Mouse (Mus musculus) ES-E14 (cell line): ENCODE results near the gene Tshz2.

Source experiments
- CHD2 ChIP-seq: IDR thresholded peaks from 2 replicates; pipeline ENCODE4 v1.6.1; 2014; ENCODE audit warnings: mild to moderate bottlenecking, low read depth, low read length, inconsistent platforms
- MAFK ChIP-seq: IDR thresholded peaks from 2 replicates; pipeline ENCODE4 v1.6.1; 2014; ENCODE audit warnings: mild to moderate bottlenecking, low read depth, low read length, inconsistent platforms; ENCODE audit not compliant: insufficient read depth
- ZNF384 ChIP-seq: IDR thresholded peaks from 2 replicates; pipeline ENCODE4 v1.6.1; 2012; ENCODE audit warnings: low read depth, low read length, inconsistent platforms

- TF ChIP-seq CHD2, result no peak
- TF ChIP-seq MAFK, result no peak
- no peak for TF ChIP-seq ZNF384
Observed at GRCm38 (mm10) chr2:169699141-169699540, 66.3 kb downstream of the Tshz2 start.
